Mouse (Mus musculus): ENCODE data around the gene H2-Eb1.

GRCm38 (mm10) chr17:34301670-34302190, 3.9 kb upstream of the H2-Eb1 start:
- TF ChIP-seq SRF (IDR thresholded peaks at IDR 0.05; ENCODE audit: control insufficient read depth, insufficient read length, low read depth) (no peak), POLR2A (IDR thresholded peaks at IDR 0.05; ENCODE audit: insufficient read length, low read depth) (no peak), USF1 (IDR thresholded peaks at IDR 0.05; ENCODE audit: low read depth) (no peak), POLR2AphosphoS2 (IDR thresholded peaks at IDR 0.05; ENCODE audit: insufficient read length, low read depth) (no peak), CEBPB (IDR thresholded peaks at IDR 0.05; ENCODE audit: insufficient read depth, poor library complexity, severe bottlenecking) (no peak), TCF12 (IDR thresholded peaks at IDR 0.05; ENCODE audit: insufficient read depth, poor library complexity, severe bottlenecking) (no peak), TCF3 (IDR thresholded peaks at IDR 0.05; ENCODE audit: insufficient read length, low read depth) (no peak), MAX (IDR thresholded peaks at IDR 0.05; ENCODE audit: low read depth) (no peak), E2F4 (IDR thresholded peaks at IDR 0.05; ENCODE audit: insufficient read depth) (no peak), MYOD1 (IDR thresholded peaks at IDR 0.05; ENCODE audit: control insufficient read depth in 1 of 3, insufficient read length in 2 of 3, low read depth in 2 of 3) (no peak), MYOG (IDR thresholded peaks at IDR 0.05; ENCODE audit: control insufficient read depth in 1 of 3, insufficient read depth in 1 of 3, insufficient read length in 2 of 3, low read depth in 2 of 3) (no peak), REST (IDR thresholded peaks at IDR 0.05; ENCODE audit: insufficient read depth, insufficient read length) (no peak)

Measured in myocyte (in vitro differentiated cells).